In genomic region chr17:46623819-46624557, GRCm38 (mm10) we compare ENCODE assay signal across 8 mouse cellular contexts. TPM values are rescaled to one million over a fixed set of nuclear protein-coding genes. Genes with fewer than 3 reads are reported as not detected.
A peak's percentile ranks its signal among the peaks of the same experiment; 100 is the strongest.
DNase-seq lines count a peak whose midpoint lies in the region; ATAC-seq and TF ChIP-seq lines count a peak whose summit lies in the region.

No protein-coding gene starts in this region.

- H3K27ac ChIP-seq in kidney, embryonic 14.5 days (ENCODE audit: low read depth, low read length): peak overlapping the region; percentile 39
- no peak overlapping the region for H3K27ac ChIP-seq in embryonic facial prominence, embryonic 11.5 days (replicated peaks; ENCODE audit: low read depth, low read length)
- no peak overlapping the region for H3K27ac ChIP-seq in hindbrain, embryonic 14.5 days
- 0 out of 2 replicates have a peak overlapping the region, but pooled peaks have one; percentile 20 for H3K27ac ChIP-seq in midbrain, embryonic 13.5 days
- H3K27ac ChIP-seq in cerebellum, adult 2 months (ENCODE audit: insufficient read depth, low read length): no peak overlapping the region

- no peak for TF ChIP-seq POLR2A in cerebellum, adult 2 months (IDR thresholded peaks at IDR 0.05; ENCODE audit: borderline replicate concordance, insufficient read depth, low read length)

- no peaks in the 10 kb centered on the region for H3K27me3 ChIP-seq in kidney, embryonic 14.5 days (ENCODE audit: control insufficient read depth, insufficient read depth, low read length)
- no peaks in the 10 kb centered on the region for H3K27me3 ChIP-seq in embryonic facial prominence, embryonic 11.5 days (ENCODE audit: control insufficient read depth, insufficient read depth, low read length)
- H3K27me3 ChIP-seq in hindbrain, embryonic 14.5 days (ENCODE audit: control insufficient read depth, insufficient read depth, low read length): no peaks in the 10 kb centered on the region
- H3K27me3 ChIP-seq in midbrain, embryonic 13.5 days: no peaks in the 10 kb centered on the region
- H3K27me3 ChIP-seq in cerebellum, adult 2 months (ENCODE audit: control insufficient read depth, insufficient read depth, low read length): no peaks in the 10 kb centered on the region

- peak overlapping the region; percentile 22 for H3K4me3 ChIP-seq in kidney, embryonic 14.5 days (ENCODE audit: low read length)
- H3K4me3 ChIP-seq in embryonic facial prominence, embryonic 11.5 days (ENCODE audit: low read depth, low read length): no peak overlapping the region
- no peak overlapping the region for H3K4me3 ChIP-seq in hindbrain, embryonic 14.5 days (replicated peaks; ENCODE audit: low read length)
- no peak overlapping the region for H3K4me3 ChIP-seq in midbrain, embryonic 13.5 days (replicated peaks)
- H3K4me3 ChIP-seq in cerebellum, adult 2 months (replicated peaks; ENCODE audit: insufficient read depth, low read depth, low read length): no peak overlapping the region

- no peak for TF ChIP-seq CTCF in cerebellum, adult 2 months (IDR thresholded peaks at IDR 0.05; ENCODE audit: borderline replicate concordance, insufficient read depth, low read depth, low read length)

- WGBS in kidney, embryonic 14.5 days: 11% methylated on average over 10 of the region's 10 CpGs
- WGBS in embryonic facial prominence, embryonic 11.5 days: 27% methylated on average over 10 of the region's 10 CpGs
- WGBS in hindbrain, embryonic 14.5 days: 18% methylated on average over 10 of the region's 10 CpGs
- WGBS in midbrain, embryonic 13.5 days: 31% methylated on average over 10 of the region's 10 CpGs
- 31% methylated on average over 10 of the region's 10 CpGs for WGBS in cerebellum, adult 2 months

- H3K36me3 ChIP-seq in kidney, embryonic 14.5 days (ENCODE audit: control insufficient read depth, insufficient read depth, low read length): no peaks in the 10 kb centered on the region
- H3K36me3 ChIP-seq in embryonic facial prominence, embryonic 11.5 days (replicated peaks; ENCODE audit: control insufficient read depth, insufficient read depth, low read depth, low read length): no peaks in the 10 kb centered on the region
- no peaks in the 10 kb centered on the region for H3K36me3 ChIP-seq in hindbrain, embryonic 14.5 days (replicated peaks; ENCODE audit: control insufficient read depth, insufficient read depth)
- H3K36me3 ChIP-seq in midbrain, embryonic 13.5 days: no peaks in the 10 kb centered on the region

- peaks cover 88% of the 10 kb centered on the region for H3K4me1 ChIP-seq in kidney, embryonic 14.5 days (ENCODE audit: control insufficient read depth, insufficient read depth, low read length)
- H3K4me1 ChIP-seq in embryonic facial prominence, embryonic 11.5 days (ENCODE audit: control insufficient read depth, insufficient read depth, low read length): peaks cover 19% of the 10 kb centered on the region
- H3K4me1 ChIP-seq in hindbrain, embryonic 14.5 days (replicated peaks; ENCODE audit: control insufficient read depth, insufficient read depth, low read length): peaks cover 49% of the 10 kb centered on the region
- H3K4me1 ChIP-seq in midbrain, embryonic 13.5 days (replicated peaks): peaks cover 78% of the 10 kb centered on the region
- peaks cover 13% of the 10 kb centered on the region for H3K4me1 ChIP-seq in cerebellum, adult 2 months (ENCODE audit: control insufficient read depth, insufficient read depth, low read length)

- DNase-seq in kidney, postnatal 36 days: no peak
- no peak for DNase-seq in embryonic facial prominence, embryonic 11.5 days (ENCODE audit: low spot score)
- DNase-seq in hindbrain, embryonic 14.5 days (ENCODE audit: low spot score): no peak
- no peak for DNase-seq in retina, postnatal 1 day
- no peak for DNase-seq in cerebellum, adult 2 months
- DNase-seq in spleen, postnatal 10 days (ENCODE audit: low spot score in 2 of 2): no peak

- peak overlapping the region; percentile 44 for H3K4me2 ChIP-seq in kidney, embryonic 14.5 days (replicated peaks; ENCODE audit: low read depth, low read length)
- H3K4me2 ChIP-seq in embryonic facial prominence, embryonic 11.5 days (ENCODE audit: low read depth, low read length): no peak overlapping the region
- peak overlapping the region; percentile 17; the same call in 1 of the 2 replicates for H3K4me2 ChIP-seq in hindbrain, embryonic 14.5 days (replicated peaks)
- H3K4me2 ChIP-seq in midbrain, embryonic 13.5 days (replicated peaks): peak overlapping the region; percentile 4; the same call in 1 of the 2 replicates

- peak overlapping the region; percentile 51 for H3K9ac ChIP-seq in kidney, embryonic 14.5 days (ENCODE audit: low read depth, low read length)
- peak overlapping the region; percentile 14; the same call in 1 of the 2 replicates for H3K9ac ChIP-seq in embryonic facial prominence, embryonic 11.5 days (replicated peaks; ENCODE audit: low read length)
- peak overlapping the region; percentile 32 for H3K9ac ChIP-seq in hindbrain, embryonic 14.5 days
- H3K9ac ChIP-seq in midbrain, embryonic 13.5 days (replicated peaks): peak overlapping the region; percentile 34; the same call in 1 of the 2 replicates

- no peaks in the 10 kb centered on the region for H3K9me3 ChIP-seq in kidney, embryonic 14.5 days (ENCODE audit: control insufficient read depth, low read length)
- H3K9me3 ChIP-seq in embryonic facial prominence, embryonic 11.5 days (replicated peaks; ENCODE audit: control insufficient read depth, low read length): no peaks in the 10 kb centered on the region
- no peaks in the 10 kb centered on the region for H3K9me3 ChIP-seq in hindbrain, embryonic 14.5 days (ENCODE audit: control insufficient read depth, low read length)
- no peaks in the 10 kb centered on the region for H3K9me3 ChIP-seq in midbrain, embryonic 13.5 days

- no peak for ATAC-seq in kidney, embryonic 14.5 days (ENCODE audit: low FRiP score, low TSS enrichment)
- ATAC-seq in embryonic facial prominence, embryonic 11.5 days (replicated peaks; ENCODE audit: insufficient number of reproducible peaks, low FRiP score, low TSS enrichment, low read depth): no peak
- no peak for ATAC-seq in hindbrain, embryonic 14.5 days (ENCODE audit: low FRiP score)
- ATAC-seq in midbrain, embryonic 13.5 days: no peak

RNA-seq across cellular contexts. Expression of gene Ptk7, which starts 5.3 kb away (rescaled TPM):
- polyA plus RNA-seq in kidney, embryonic 14.5 days (2014; fragmentation: Nextera tagmentation; extraction: Ambion mirVana): 58.5 and 64.1 TPM in 2 replicates
- 25.7 and 34.5 TPM in 2 replicates for polyA plus RNA-seq in embryonic facial prominence, embryonic 11.5 days (2014; fragmentation: Nextera tagmentation; extraction: Ambion mirVana)
- polyA plus RNA-seq in hindbrain, embryonic 14.5 days (2014; fragmentation: Nextera tagmentation; extraction: Ambion mirVana): 19.2 and 20.6 TPM in 2 replicates
- polyA plus RNA-seq in midbrain, embryonic 13.5 days (2015; fragmentation: Nextera tagmentation; extraction: Ambion mirVana): 33.4 and 37.5 TPM in 2 replicates
- 5.5 and 5.9 TPM in 2 replicates for polyA plus RNA-seq in cerebellum, adult 2 months (2012; rRNA removed)

RNA-seq across cellular contexts. Expression of gene Klc4, which starts 21.8 kb away (rescaled TPM):
- 22.0 and 31.5 TPM in 2 replicates for polyA plus RNA-seq in kidney, embryonic 14.5 days (2014; fragmentation: Nextera tagmentation; extraction: Ambion mirVana)
- polyA plus RNA-seq in embryonic facial prominence, embryonic 11.5 days (2014; fragmentation: Nextera tagmentation; extraction: Ambion mirVana): 17.7 and 22.5 TPM in 2 replicates
- polyA plus RNA-seq in hindbrain, embryonic 14.5 days (2014; fragmentation: Nextera tagmentation; extraction: Ambion mirVana): 26.2 and 30.5 TPM in 2 replicates
- 49.1 and 54.1 TPM in 2 replicates for polyA plus RNA-seq in midbrain, embryonic 13.5 days (2015; fragmentation: Nextera tagmentation; extraction: Ambion mirVana)
- 28.1 and 29.8 TPM in 2 replicates for polyA plus RNA-seq in cerebellum, adult 2 months (2012; rRNA removed)

RNA-seq across cellular contexts. Expression of gene Mrpl2, which starts 22.0 kb away (rescaled TPM):
- polyA plus RNA-seq in kidney, embryonic 14.5 days (2014; fragmentation: Nextera tagmentation; extraction: Ambion mirVana): 121 and 141 TPM in 2 replicates
- polyA plus RNA-seq in embryonic facial prominence, embryonic 11.5 days (2014; fragmentation: Nextera tagmentation; extraction: Ambion mirVana): 114 and 117 TPM in 2 replicates
- 66.5 and 71.2 TPM in 2 replicates for polyA plus RNA-seq in hindbrain, embryonic 14.5 days (2014; fragmentation: Nextera tagmentation; extraction: Ambion mirVana)
- polyA plus RNA-seq in midbrain, embryonic 13.5 days (2015; fragmentation: Nextera tagmentation; extraction: Ambion mirVana): 75.1 and 89.5 TPM in 2 replicates
- 67.5 and 68.2 TPM in 2 replicates for polyA plus RNA-seq in cerebellum, adult 2 months (2012; rRNA removed)

RNA-seq across cellular contexts. Expression of gene Cul7, which starts 26.1 kb away (rescaled TPM):
- polyA plus RNA-seq in kidney, embryonic 14.5 days (2014; fragmentation: Nextera tagmentation; extraction: Ambion mirVana): 40.7 and 42.6 TPM in 2 replicates
- 27.9 and 28.1 TPM in 2 replicates for polyA plus RNA-seq in embryonic facial prominence, embryonic 11.5 days (2014; fragmentation: Nextera tagmentation; extraction: Ambion mirVana)
- 29.7 and 30.2 TPM in 2 replicates for polyA plus RNA-seq in hindbrain, embryonic 14.5 days (2014; fragmentation: Nextera tagmentation; extraction: Ambion mirVana)
- polyA plus RNA-seq in midbrain, embryonic 13.5 days (2015; fragmentation: Nextera tagmentation; extraction: Ambion mirVana): 41.6 and 46.3 TPM in 2 replicates
- polyA plus RNA-seq in cerebellum, adult 2 months (2012; rRNA removed): 43.3 and 44.5 TPM in 2 replicates

RNA-seq across cellular contexts. Expression of gene Rrp36, which starts 50.2 kb away (rescaled TPM):
- polyA plus RNA-seq in kidney, embryonic 14.5 days (2014; fragmentation: Nextera tagmentation; extraction: Ambion mirVana): 54.0 and 66.5 TPM in 2 replicates
- 54.0 and 61.6 TPM in 2 replicates for polyA plus RNA-seq in embryonic facial prominence, embryonic 11.5 days (2014; fragmentation: Nextera tagmentation; extraction: Ambion mirVana)
- 41.6 and 44.7 TPM in 2 replicates for polyA plus RNA-seq in hindbrain, embryonic 14.5 days (2014; fragmentation: Nextera tagmentation; extraction: Ambion mirVana)
- 48.1 and 49.9 TPM in 2 replicates for polyA plus RNA-seq in midbrain, embryonic 13.5 days (2015; fragmentation: Nextera tagmentation; extraction: Ambion mirVana)
- 32.3 and 33.0 TPM in 2 replicates for polyA plus RNA-seq in cerebellum, adult 2 months (2012; rRNA removed)

Comparison
In these comparisons a context has a peak if more than half of its experiments do, and no peak if none do; other contexts are left out.
1. H3K27ac ChIP-seq: peak in kidney, embryonic 14.5 days (single experiment) and midbrain, embryonic 13.5 days (single experiment); none in embryonic facial prominence, embryonic 11.5 days (single experiment), hindbrain, embryonic 14.5 days (single experiment) and cerebellum, adult 2 months (single experiment).
2. Peak in every context shown above with its lines, with median percentiles within 50 percentile points of each other: H3K9ac ChIP-seq.